Mouse (Mus musculus) splenic B cell, adult 2 months (primary cell): Measurements from ENCODE around the gene Map3k1.
A peak's percentile ranks its signal among the peaks of the same experiment; 100 is the strongest.

Source experiments
- DNase-seq: peaks from one replicate; pipeline ENCODE4 v3.0.0-alpha.2; 2011; ENCODE audit warnings: low read depth, low spot score
- H3K27me3 ChIP-seq: 2 replicates; pipeline ENCODE4 v1.6.1; 2012; ENCODE audit warnings: mild to moderate bottlenecking, low read length, moderate library complexity, mixed read lengths; ENCODE audit not compliant: control insufficient read depth, poor library complexity, insufficient read depth, severe bottlenecking
- H3K36me3 ChIP-seq: 2 replicates; pipeline ENCODE4 v1.6.1; 2012; ENCODE audit warnings: mild to moderate bottlenecking, low read length, moderate library complexity, mixed read lengths; ENCODE audit not compliant: control insufficient read depth, poor library complexity, insufficient read depth, severe bottlenecking

The Map3k1 gene

GRCm38 (mm10) chr13:111755937-111756336, 52.9 kb downstream of the Map3k1 start:
- no peak for DNase-seq
- Histone ChIP-seq H3K27me3 (no peaks in the 10 kb centered on the region), H3K36me3 (peaks cover 29% of the 10 kb centered on the region)

- no peak for DNase-seq
- no peaks in the 10 kb centered on the region for H3K27me3 ChIP-seq
- peaks cover 29% of the 10 kb centered on the region for H3K36me3 ChIP-seq
Observed at GRCm38 (mm10) chr13:111755377-111755776, 53.4 kb downstream of the Map3k1 start.

GRCm38 (mm10) chr13:111753321-111753720, 55.5 kb downstream of the Map3k1 start:
- no peak for DNase-seq
- Histone ChIP-seq H3K36me3 (peaks cover 28% of the 10 kb centered on the region), H3K27me3 (no peaks in the 10 kb centered on the region)

- peaks cover 19% of the 10 kb centered on the region for H3K36me3 ChIP-seq
- no peaks in the 10 kb centered on the region for H3K27me3 ChIP-seq
- peak; percentile 25 for DNase-seq
Observed at GRCm38 (mm10) chr13:111748301-111749062, 60.3 kb downstream of the Map3k1 start.

GRCm38 (mm10) chr13:111746831-111747230, 62.0 kb downstream of the Map3k1 start:
- DNase-seq: no peak
- Histone ChIP-seq H3K27me3 (no peaks in the 10 kb centered on the region), H3K36me3 (peaks cover 16% of the 10 kb centered on the region)

- no peak for DNase-seq
- Histone ChIP-seq H3K27me3 (no peaks in the 10 kb centered on the region), H3K36me3 (peaks cover 7% of the 10 kb centered on the region)
Observed at GRCm38 (mm10) chr13:111745216-111745615, 63.6 kb downstream of the Map3k1 start.

- DNase-seq: no peak
- Histone ChIP-seq H3K27me3 (no peaks in the 10 kb centered on the region), H3K36me3 (peaks cover 3% of the 10 kb centered on the region)
Observed at GRCm38 (mm10) chr13:111744233-111745000, 64.4 kb downstream of the Map3k1 start.

GRCm38 (mm10) chr13:111741991-111742615, 66.7 kb downstream of the Map3k1 start:
- peak; percentile 85 for DNase-seq
- Histone ChIP-seq H3K27me3 (no peaks in the 10 kb centered on the region), H3K36me3 (no peaks in the 10 kb centered on the region)

GRCm38 (mm10) chr13:111741204-111741990, 67.4 kb downstream of the Map3k1 start:
- no peaks in the 10 kb centered on the region for H3K36me3 ChIP-seq
- no peaks in the 10 kb centered on the region for H3K27me3 ChIP-seq
- DNase-seq: peak; percentile 53

- H3K27me3 ChIP-seq: no peaks in the 10 kb centered on the region
- H3K36me3 ChIP-seq: no peaks in the 10 kb centered on the region
- DNase-seq: no peak
Observed at GRCm38 (mm10) chr13:111726898-111727297, 81.9 kb downstream of the Map3k1 start.

GRCm38 (mm10) chr13:111725165-111726077, 83.4 kb downstream of the Map3k1 start:
- no peaks in the 10 kb centered on the region for H3K36me3 ChIP-seq
- H3K27me3 ChIP-seq: no peaks in the 10 kb centered on the region
- peak; percentile 98 for DNase-seq

GRCm38 (mm10) chr13:111724811-111725164, 84.0 kb downstream of the Map3k1 start:
- H3K27me3 ChIP-seq: no peaks in the 10 kb centered on the region
- no peaks in the 10 kb centered on the region for H3K36me3 ChIP-seq
- DNase-seq: no peak

- Histone ChIP-seq H3K27me3 (no peaks in the 10 kb centered on the region), H3K36me3 (peaks cover 2% of the 10 kb centered on the region; the same call in 1 of the 2 replicates)
- DNase-seq: no peak
Observed at GRCm38 (mm10) chr13:111719726-111720125, 89.1 kb downstream of the Map3k1 start.

GRCm38 (mm10) chr13:111710531-111710930, 98.3 kb downstream of the Map3k1 start:
- H3K27me3 ChIP-seq: no peaks in the 10 kb centered on the region
- H3K36me3 ChIP-seq: peaks cover 19% of the 10 kb centered on the region
- no peak for DNase-seq
